Mouse (Mus musculus) left cerebral cortex, adult 9 months (tissue): ENCODE measurements around the gene Snx21.
"Not testable (repeated sequence)": the region's sequence is repeated elsewhere in the genome, so short reads cannot be mapped to it uniquely, and the experiment has no call there.

ENCODE experiments used
- DNase-seq, 2 experiments: peaks; one replicate each; pipeline ENCODE4 v3.0.0; 2022; ENCODE audit warnings: low spot score in 2 of 2

Gene Snx21

DNA sequence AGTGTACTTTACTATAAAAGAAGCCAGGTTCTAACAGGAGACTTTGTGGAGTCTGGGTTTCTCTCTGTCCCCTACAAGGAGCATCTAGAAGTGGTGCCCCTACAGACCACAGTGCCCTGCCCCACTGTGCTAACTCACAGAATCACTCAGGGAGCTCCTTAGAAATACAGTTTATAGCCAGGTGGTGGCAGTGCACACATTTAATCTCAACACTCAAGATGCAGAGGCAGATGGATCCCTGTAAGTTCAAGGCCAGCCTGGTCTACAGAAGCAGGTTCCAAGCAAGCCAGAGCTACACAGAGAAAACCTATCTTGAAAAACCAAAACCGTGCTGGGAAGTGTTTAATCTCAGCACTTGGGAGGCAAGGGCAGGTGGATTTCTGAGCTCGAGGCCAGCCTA is 8.1 kb downstream of the Snx21 start:
- no peak for DNase-seq

DNA sequence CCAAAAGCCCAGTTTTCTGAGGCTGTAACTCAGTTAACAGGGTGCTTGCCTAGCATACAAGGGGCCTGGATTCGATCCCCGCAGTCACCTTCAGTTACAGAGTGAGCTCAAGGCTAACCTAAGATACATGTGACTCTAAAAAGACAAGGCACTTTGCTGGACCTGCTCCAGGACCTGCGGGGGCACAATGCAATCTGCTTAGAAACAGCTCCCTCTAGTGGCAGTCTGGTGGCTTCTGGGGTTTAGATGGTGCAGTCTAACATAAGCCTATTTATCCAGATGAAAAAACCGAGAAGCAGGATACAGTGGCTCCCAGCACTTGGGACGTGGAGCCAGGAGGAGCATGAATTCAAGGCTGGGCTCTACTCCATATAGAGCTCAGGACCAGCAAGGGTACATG is 8.7 kb downstream of the Snx21 start:
- peak in 1 of 2 experiments; percentile 86 for DNase-seq

DNA sequence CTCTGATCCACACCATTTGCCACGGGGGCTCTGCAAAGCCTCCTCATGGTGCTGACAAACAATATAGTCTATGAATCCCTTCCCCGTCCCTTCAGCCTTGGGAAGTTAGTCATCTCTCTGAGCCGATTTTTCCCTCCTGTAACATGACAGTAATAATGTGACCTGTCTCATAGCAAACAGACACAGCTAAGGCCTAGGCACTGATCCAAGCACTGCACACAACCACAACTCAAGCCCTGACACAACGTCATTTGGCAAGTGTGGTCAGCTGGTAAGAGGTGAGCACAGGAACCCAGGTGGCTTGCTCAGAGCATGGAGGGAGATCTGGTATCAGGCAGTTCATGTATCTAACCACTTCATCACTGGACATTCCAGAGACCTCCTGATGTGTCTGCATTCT is 10.2 kb downstream of the Snx21 start:
- no peak for DNase-seq

DNA sequence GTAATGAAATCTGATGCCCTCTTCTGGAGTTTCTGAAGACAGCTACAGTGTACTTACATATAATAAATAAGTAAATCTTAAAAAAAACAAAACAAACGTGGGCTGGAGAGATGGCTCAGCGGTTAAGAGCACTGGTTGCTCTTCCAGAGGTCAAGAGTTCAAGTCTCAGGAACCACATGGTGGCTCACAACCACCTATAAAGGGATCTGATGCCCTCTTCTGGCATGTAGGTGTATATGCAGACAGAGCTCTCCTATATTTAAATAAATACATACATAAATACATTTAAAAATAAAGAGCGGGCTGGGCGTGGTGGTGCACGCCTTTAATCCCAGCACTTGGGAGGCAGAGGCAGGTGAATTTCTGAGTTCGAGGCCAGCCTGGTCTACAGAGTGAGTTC is 12.9 kb downstream of the Snx21 start:
- not testable (repeated sequence) for DNase-seq

DNA sequence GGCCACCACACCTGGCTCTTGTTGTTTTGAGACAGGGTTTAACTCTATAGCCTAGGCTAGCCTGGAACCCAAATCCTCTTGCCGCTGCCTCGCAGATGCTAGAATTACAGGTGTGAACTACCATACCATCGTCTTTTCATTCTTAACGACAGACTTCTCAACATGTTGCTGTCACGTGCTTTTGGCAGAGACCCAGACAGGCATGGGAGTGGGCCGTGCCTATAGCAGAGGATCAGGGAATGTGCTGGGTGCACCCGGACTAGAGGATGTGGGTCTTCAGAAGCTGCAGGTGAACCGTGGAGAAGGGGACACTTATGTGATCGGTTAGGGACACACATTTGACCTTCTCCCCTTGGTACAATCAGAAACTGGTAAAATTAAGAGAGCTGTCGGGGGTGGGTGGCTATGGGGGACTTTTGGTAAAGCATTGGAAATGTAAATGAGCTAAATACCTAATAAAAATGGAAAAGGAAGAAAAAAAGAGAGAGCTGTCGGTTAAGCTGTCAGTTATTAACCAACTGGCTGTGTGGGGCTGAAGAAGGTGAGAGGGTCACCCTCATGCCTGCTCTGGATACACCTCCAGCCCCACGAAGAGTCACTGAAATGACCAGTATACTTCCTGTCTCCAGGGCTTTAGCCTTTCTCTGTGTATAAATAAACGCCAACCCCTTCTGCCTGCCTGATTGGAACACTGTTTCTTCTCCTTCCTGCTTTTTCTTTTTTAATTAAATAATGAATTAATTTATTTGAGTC is 14.8 kb downstream of the Snx21 start:
- no peak for DNase-seq

DNA sequence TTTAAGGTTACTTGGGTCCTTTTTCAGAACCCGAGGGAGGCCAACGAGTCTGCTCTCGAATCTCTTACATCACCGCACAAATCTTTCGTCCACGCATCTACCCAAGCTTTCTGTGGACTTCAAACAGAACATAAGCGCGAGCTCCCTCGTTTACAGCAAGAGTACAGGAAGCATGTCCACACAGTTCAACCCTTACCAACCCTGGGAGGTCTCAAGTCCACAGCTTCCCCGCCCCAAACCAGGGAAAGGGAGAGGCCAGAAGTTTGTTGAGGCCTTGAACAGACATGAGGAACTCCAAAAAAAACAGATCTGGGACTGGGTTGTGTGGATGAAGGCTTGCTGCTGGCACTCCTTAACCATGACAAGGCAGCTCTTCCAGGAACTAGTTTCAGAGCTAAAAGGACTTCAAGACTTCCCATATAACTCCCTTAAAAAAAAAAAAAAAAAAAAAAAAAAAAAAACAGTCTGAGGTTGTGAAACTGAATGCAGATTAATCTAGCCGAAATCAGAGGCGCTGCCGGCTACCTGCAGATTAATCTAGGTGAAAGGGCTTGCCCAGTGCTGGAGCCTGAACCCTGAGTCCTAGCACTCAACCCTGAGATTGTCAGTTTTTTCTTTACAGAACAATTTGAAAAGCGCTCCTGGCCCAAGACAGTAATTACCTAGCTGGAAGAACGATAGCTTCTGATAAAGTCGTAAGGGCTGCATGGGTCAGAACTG is 17.7 kb downstream of the Snx21 start:
- no peak for DNase-seq

DNA sequence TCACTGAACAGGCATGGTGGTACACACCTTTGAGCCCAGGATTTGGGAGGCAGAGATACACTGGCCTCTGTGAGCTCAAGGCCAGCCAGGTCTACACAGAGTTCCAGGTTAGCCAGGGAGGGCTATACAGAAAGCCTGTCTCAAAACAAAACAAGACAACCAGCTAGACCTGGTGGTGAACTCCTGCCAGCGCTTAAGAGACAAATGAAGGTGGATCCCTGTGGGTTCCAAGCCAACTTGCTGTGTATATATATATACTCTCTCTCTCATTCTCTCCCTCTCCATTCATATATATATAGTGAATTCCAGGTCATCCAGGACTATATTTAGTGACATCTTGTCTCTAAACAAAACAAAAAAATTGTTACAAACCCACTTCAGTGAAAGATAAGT is 18.3 kb downstream of the Snx21 start:
- no peak for DNase-seq

DNA sequence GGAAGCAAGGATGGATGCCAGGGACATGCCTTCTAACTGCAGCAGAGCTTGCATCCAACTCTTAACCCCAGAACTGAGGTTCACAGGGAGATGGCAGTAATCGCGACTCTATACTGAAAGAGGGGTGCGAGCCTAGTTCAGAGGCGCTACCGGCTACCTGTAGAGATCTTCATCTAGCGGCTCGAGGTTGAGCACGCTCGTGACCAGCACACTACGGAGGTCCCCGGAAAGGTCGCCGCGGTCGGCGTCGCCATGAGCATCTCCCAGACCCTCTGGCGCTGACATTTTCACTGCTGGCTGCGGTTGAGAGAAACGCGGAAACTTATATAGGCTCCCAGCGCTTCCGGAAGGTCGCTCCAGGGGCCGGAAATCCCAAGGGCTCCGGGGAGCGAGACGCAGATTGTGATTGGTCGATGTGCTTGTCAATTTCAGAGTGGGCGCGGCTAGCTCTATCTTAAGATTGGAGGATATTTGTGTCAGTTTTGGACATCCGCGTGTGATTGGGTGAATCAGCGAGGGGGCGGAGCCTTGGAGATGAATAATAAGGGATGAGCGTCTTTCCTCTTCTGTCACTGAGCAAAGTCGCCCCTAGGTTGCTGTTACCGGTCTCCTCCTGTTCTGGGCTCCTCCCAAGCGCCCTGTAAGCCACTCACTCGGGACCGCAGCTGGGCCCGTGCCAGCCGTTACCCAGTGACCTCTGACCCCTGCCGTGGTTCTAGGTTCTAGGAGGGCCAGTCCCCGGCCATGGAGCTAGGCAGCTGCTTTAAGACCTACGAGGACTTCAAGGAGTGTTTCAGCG is 19.1 kb downstream of the Snx21 start, which contains the start of the genes Acot8 and Zswim3:
TSS of gene Acot8 (minus strand) at position 350 of the 799 bp plus-strand sequence.
TSS of gene Zswim3 (plus strand) at position 566 of the 799 bp plus-strand sequence.
- DNase-seq, result peak; percentile 97 to 100

DNA sequence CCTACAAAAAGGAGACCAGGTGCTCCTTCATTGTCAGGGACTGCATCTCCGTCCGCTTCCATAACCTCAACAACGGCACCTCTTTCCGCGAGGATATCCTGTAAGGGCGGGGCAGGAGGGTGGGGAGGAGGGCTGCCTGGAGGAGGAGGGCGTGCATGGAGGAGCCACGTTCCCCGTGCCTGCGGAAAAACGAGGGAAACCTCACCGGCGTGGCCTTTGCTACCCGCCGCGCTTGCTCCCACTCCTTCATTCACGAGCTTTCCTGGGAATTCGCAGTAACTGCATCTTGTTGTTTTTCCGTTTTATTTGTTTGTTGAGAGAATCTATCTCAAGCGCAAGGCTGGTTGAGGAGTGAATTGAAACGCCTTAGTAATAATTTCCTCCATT is 19.7 kb downstream of the Snx21 start:
- no peak for DNase-seq

DNA sequence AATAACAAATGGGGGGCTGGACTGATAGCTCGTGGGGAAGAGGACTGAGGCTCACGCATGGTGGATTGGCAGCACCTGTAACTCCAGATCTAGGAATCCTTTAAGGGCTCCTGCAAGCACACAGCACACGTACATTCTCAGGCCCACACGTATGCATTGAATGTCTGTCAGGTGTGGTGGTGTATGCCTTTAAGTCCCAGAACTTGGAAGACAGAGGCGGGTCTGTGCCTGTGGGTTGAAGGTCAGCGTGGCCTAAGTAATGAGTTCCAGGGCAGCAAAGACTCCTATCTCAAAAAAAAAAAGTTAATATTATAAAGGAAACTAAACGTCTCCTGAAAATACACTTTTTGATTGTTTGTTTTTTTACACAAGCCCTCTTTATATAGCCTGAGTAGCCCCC is 21.0 kb downstream of the Snx21 start:
- no peak for DNase-seq

DNA sequence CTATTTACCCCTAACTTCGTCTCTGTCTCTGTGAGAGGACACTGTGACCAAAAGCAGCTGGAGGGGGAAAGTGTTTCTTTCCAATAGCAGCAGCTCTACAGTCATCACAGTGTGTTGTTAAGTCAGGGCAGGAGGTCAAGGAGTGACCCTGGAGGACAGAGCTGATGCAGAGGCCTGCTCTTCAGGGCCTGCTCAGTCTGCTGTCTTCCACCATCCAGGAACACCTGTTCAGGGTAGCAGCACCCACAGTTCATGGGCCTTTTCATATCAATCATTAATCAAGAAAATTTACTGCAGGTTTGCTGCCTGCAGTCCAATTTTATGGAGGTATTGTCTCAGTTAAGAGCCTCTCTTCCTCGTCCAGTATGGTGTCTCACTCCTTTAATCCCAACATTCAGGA is 27.9 kb downstream of the Snx21 start:
- no peak for DNase-seq

DNA sequence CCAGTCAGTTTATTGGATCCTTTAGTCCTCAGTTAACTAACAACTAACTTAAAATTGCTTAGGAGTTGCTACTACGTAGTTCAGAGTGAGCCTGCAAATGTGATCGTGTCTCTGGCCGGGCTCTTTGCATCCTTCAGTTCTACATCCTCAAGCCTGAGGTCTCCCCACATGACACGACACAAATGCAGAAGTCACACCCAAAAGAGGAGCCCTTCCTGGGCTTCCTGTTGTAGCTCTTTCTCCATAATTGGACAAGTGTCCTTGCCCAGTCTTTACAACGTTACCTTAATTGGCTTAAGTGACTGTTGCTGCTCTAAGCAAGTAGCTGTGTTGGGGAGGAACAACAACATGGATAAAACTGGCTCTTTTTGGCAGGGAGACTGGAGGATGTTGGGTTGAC is 29.7 kb downstream of the Snx21 start:
- no peak for DNase-seq

DNA sequence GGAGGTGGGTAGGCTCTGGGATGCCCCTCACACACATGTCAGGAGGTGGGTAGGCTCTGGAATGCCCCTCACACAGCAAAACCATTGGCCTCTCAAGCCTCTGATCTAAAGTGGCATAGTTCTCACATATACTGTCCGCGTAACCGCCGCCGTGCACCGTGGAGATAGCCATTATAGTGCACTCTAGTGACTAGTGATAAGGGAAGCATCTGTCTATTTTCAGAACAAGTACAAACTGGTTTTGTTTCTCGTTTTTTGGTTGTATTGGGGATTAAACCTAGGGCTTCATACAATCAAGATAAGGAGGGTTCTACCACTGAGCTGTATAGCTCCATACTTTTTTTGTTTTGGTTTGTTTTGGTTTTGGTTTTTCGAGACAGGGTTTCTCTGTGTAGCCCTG is 30.2 kb downstream of the Snx21 start:
- DNase-seq, result no peak

DNA sequence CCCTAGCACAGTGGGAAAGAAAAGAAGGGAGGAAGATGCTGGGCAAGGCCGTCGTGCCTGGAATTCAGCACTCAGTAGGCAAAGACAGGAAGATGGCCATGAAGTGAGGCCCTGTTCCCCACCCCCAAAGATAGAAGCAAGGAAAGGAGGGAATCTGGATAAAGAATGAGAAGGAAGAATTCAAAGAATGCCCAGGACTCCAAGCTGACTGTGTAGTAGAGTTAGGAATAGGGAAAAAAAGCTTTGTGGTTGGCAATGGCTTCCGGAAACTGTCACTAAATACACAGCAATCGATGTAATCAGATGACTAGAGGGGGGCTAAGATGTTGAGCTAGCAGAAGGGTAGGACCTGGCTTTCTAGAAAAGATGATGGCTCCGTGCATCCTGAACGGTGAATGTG is 31.6 kb downstream of the Snx21 start:
- DNase-seq, result no peak

DNA sequence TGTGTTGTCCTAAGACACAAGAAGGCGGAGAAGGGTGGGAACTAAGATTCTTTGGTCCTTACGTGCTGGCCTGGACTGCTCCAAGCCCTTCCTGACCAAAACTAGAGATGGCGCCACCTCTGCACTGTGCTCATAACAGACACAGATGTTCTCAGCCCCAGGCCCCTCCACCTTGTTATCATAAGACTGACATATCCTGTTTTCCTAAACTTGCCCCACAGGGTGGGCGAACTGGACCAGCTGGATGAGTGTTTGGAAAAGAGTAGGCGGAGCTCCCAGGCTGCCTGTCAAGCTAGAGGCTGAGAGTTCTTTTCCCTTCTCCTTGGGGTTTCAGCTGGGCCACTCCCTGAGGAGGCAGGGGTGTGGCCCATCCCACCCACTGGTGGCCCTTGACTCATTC is 32.1 kb downstream of the Snx21 start:
- DNase-seq, result no peak

DNA sequence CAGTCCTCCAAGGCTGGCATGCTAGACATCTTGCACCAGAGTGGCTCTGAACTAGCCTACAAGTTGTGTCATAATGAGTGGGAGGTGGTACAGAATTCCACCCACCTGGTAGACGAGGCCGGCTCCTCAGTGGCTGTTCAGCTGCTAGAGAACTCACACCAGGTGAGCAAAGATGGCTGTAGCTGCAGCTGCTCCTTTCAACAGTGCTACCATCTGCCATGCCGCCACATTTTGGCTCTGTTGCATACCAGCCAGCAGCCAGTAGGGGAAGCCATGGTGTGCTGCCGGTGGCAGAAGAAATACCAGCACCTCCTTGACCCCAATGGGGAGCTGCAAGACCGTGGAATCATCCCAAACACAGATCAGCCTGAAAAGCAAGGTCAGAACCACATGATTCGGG is 35.4 kb downstream of the Snx21 start:
- DNase-seq, result no peak

DNA sequence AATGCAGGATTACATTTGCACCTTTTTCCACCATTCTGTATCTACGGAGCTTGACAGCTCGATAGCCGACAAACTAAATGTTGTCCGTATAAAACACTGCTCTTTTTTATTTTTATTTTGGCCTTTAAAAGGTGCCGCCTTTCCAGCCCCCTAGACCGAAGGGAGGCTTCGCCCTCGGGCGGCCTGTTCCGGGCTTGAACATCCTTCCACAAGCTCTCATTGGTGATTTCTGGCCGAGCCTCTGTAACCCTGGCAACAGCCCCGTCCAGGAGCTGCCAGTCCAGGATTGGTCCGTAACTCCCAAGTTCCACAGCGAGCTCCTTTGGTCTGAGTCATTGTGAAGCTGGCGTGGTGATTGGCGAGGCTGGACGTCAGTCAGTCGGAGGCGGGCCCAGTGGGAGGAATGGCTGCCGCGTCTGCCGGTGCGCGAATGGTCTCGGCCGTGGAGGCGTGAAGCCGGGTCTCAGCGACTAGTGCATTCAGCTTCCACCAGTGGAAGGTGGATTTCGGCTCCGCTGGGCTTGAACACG is 37.1 kb downstream of the Snx21 start, which contains the start of gene Zswim1:
TSS of gene Zswim1 (plus strand) at position 51 of the 530 bp plus-strand sequence.
- DNase-seq, result peak; percentile 97 to 100

DNA sequence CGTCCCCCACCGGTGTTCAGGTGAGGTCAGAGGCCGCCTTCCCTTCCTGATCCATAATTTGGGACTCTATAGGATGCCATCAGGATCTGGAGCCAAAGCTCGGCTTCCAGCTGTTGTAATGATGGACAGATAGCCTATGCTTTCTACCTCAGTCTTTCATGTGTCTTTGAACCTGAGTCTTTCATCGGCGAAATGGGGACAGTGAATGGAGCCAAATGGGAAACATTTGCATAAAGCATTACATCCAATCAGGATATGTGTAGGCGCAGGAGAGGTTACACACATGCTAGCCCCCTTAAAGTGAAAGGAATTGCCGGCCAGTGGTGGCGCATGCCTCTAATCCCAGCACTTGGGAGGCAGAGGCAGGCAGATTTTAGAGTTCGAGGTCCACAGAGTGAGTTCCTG is 37.6 kb downstream of the Snx21 start:
- peak in 1 of 2 experiments; percentile 49 for DNase-seq

DNA sequence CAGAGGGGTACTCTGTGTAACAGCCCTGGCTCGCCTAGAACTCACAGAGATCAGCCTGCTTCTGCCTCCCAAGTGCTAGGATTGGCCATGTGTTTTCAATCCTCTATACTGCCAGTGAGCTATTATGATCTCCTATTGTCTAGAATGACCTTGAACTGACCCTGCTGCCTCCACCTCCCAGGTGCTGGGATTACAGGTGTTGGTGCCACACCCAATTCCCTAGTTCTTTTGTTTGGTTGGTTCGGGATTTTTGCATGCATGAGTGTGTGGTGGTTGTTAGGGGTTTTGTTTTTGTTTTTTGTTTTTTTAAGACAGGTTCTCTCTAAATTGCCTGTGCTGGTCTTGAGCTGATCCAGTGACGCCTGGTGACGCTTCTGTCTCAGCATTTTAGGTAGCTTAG is 38.3 kb downstream of the Snx21 start:
- no peak for DNase-seq

DNA sequence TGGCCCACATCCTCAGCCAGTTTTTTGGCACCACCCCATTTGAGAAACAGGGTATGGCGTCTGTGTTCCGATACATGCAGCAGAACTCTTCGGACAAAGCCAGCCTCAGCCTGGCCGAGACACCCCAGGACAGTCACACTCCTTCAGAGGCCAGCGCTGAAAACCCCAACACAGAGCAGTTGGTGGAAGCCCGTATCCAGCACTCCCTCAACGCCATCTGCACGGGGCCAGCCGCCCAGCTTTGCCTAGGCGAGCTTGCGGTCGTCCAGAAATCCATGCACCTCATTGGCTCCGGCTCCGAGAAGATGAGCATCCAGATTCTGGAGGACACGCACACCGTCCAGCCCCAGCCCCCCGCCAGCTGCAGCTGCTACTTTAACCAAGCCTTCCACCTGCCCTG is 39.9 kb downstream of the Snx21 start:
- DNase-seq, result no peak

DNA sequence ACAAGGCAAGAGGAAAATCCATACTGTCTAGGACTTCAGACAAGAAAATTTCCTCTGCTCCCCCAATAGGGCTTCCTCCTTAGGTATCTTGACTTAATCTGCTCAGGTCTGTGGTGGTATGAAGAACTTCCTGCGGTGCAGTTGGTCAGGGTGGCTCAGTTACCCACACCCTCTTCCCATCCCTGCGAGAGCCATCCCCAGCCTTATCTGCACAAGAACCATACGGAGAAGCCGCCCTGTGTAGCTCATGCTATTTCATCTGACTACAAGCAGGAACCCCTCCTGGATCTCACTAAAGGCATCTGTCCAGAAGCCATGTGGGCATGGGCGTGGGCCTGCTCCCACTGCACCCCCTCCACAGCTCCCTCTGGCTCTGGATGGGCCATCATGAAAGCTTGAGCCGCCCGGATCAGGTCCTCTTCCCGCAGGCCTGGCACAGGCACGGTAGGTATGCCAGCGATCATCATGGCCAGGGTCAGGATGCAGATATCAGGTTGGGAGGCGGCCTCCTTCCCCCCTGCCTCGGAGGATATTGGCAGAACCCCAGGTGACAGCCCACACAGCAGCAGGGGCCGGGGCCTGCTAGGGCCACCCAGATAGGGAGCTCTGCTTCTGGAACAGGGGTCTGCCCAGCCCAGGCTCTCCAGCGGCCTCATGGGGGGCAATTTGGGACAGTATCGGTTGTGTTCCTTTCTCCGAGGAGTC is 41.7 kb downstream of the Snx21 start:
- DNase-seq, result no peak

DNA sequence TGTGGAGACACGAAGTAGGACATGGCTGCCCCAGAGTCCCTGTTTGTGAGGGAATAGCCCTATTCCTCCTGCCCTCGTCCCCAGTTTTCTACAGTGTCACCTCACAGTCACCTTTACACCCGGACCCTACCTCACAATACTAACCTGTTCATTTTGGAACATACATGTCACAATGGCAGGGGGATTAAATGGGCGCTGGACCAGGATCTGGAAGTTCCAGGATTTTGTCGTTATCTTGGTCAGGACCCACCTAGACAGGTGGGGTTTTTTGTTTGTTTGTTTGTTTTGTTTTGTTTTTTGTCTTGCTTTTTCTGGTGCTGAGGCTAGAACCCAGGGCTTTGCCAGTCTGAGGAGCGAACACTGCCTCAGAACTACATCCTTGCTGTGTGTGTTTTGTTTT is 42.8 kb downstream of the Snx21 start, which contains the start of gene Spata25:
TSS of gene Spata25 (minus strand) at position 101 of the 400 bp plus-strand sequence.
- no peak for DNase-seq
